Mouse (Mus musculus): ENCODE results near the gene Tsc2.
A peak's percentile ranks its signal among the peaks of the same experiment; 100 is the strongest.

Tsc2 gene

GRCm38 (mm10) chr17:24565092-24565491 lies 67.3 kb downstream of the Tsc2 start:
- DNase-seq, result no peak

GRCm38 (mm10) chr17:24564422-24564821 lies 68.0 kb downstream of the Tsc2 start:
- DNase-seq, result no peak

GRCm38 (mm10) chr17:24563638-24564037 lies 68.8 kb downstream of the Tsc2 start:
- no peak for DNase-seq

GRCm38 (mm10) chr17:24561592-24561991 lies 70.8 kb downstream of the Tsc2 start:
- no peak for DNase-seq

GRCm38 (mm10) chr17:24560301-24561028 lies 72.0 kb downstream of the Tsc2 start:
- no peak for DNase-seq

- DNase-seq, result no peak
These were observed 73.3 kb downstream of the Tsc2 start for GRCm38 (mm10) chr17:24559146-24559545.

- DNase-seq, result no peak
These were observed 73.8 kb downstream of the Tsc2 start for GRCm38 (mm10) chr17:24558600-24559099.

- no peak for DNase-seq
These were observed 75.3 kb downstream of the Tsc2 start for GRCm38 (mm10) chr17:24557091-24557490.

- no peak for DNase-seq
These were observed 81.4 kb downstream of the Tsc2 start for GRCm38 (mm10) chr17:24551050-24551444.

- DNase-seq, result peak; percentile 64
These were observed 81.9 kb downstream of the Tsc2 start for GRCm38 (mm10) chr17:24550416-24551049.

GRCm38 (mm10) chr17:24549618-24550415 lies 82.6 kb downstream of the Tsc2 start, which contains the start of gene Pkd1:
TSS of gene Pkd1 (plus strand) at chr17:24549834.
- DNase-seq, result peak; percentile 100

GRCm38 (mm10) chr17:24548921-24549617 lies 83.4 kb downstream of the Tsc2 start:
- peak; percentile 55 for DNase-seq

- DNase-seq, result peak; percentile 42
These were observed 84.0 kb downstream of the Tsc2 start for GRCm38 (mm10) chr17:24548435-24548834.

GRCm38 (mm10) chr17:24546234-24546633 lies 86.2 kb downstream of the Tsc2 start:
- DNase-seq, result no peak
